Mouse (Mus musculus) intestine, embryonic 16.5 days (tissue): Measurements from ENCODE around the gene Olfr1225. TPM values are rescaled to one million over a fixed set of nuclear protein-coding genes. Genes with fewer than 3 reads are reported as not detected.
"Not testable (repeated sequence)": the region's sequence is repeated elsewhere in the genome, so short reads cannot be mapped to it uniquely, and the experiment has no call there.

ENCODE experiments used
- ATAC-seq: fragments of 200-750 bp; cut with Nextera tagmentation; 2 replicates; pipeline ENCODE4 v1.8.0; 2017; ENCODE audit warnings: moderate TSS enrichment, moderate library complexity
- H3K27ac ChIP-seq: fragments of 300-500 bp; sonication (generic); 2 replicates; pipeline ENCODE4 v1.5.1; 2014; ENCODE audit warnings: mild to moderate bottlenecking, low read length
- H3K27me3 ChIP-seq: fragments of 300-500 bp; sonication (generic); replicated peaks from 2 replicates; pipeline ENCODE4 v1.6.1; 2014; ENCODE audit warnings: low read length, control low read depth, mixed read lengths; ENCODE audit not compliant: control insufficient read depth, insufficient read depth
- H3K36me3 ChIP-seq: fragments of 300-500 bp; sonication (generic); 2 replicates; pipeline ENCODE4 v1.6.1; 2014; ENCODE audit warnings: low read length, control low read depth; ENCODE audit not compliant: control insufficient read depth, insufficient read depth
- H3K4me1 ChIP-seq: fragments of 300-500 bp; sonication (generic); 2 replicates; pipeline ENCODE4 v1.6.1; 2014; ENCODE audit warnings: low read length, control low read depth, mixed read lengths; ENCODE audit not compliant: control insufficient read depth, insufficient read depth
- H3K4me2 ChIP-seq: fragments of 300-500 bp; sonication (generic); 2 replicates; pipeline ENCODE4 v1.6.1; 2014; ENCODE audit warnings: low read depth, low read length, control low read depth
- H3K4me3 ChIP-seq: fragments of 300-500 bp; sonication (generic); 2 replicates; pipeline ENCODE4 v1.5.1; 2014; ENCODE audit warnings: mild to moderate bottlenecking, low read length
- H3K9ac ChIP-seq: fragments of 300-500 bp; sonication (generic); 2 replicates; pipeline ENCODE4 v1.6.1; 2014; ENCODE audit warnings: low read depth, low read length
- H3K9me3 ChIP-seq: fragments of 300-500 bp; sonication (generic); 2 replicates; pipeline ENCODE4 v1.6.1; 2016; ENCODE audit warnings: low read length, control low read depth; ENCODE audit not compliant: control insufficient read depth
- WGBS: fragments of 180-500 bp; shearing (Covaris S2); extraction: QIAGEN DNeasy Blood & Tissue Kit; methylation state at CpG from one replicate; pipeline ENCODE4 v1.1.7; 2014; 5-methylcytosine and 5-hydroxymethylcytosine counted together
- polyA plus RNA-seq: library from polyadenylated mRNA; unstranded; fragments of >200 nt; fragmentation: Nextera tagmentation; extraction: Ambion mirVana; gene quantifications from 2 replicates; pipeline ENCODE4 v1.2.1, GENCODE M21; 2015

Olfr1225 gene
- polyA plus RNA-seq, result not detected in 2 replicates

GRCm38 (mm10) chr2:89174569-89174968 lies at the start of gene Olfr1225:
Gene Olfr1225 (minus strand): TSS chr2:89174669.
- no peaks in the 10 kb centered on the region for H3K27me3 ChIP-seq
- no peak within 1 kb of the TSS for H3K9ac ChIP-seq
- WGBS, result 89% methylated on average over 1 of the region's 1 CpGs
- H3K4me3 ChIP-seq, result no peak within 1 kb of the TSS
- ATAC-seq, result no peak
- H3K36me3 ChIP-seq, result no peaks in the 10 kb centered on the region
- no peaks in the 10 kb centered on the region for H3K4me1 ChIP-seq
- H3K4me2 ChIP-seq, result no peak within 1 kb of the TSS
- no peaks in the 10 kb centered on the region for H3K9me3 ChIP-seq
- no peak within 1 kb of the TSS for H3K27ac ChIP-seq

GRCm38 (mm10) chr2:89199948-89200347 lies 25.5 kb upstream of the Olfr1225 start, which contains the start of gene Olfr1226:
Gene Olfr1226 (minus strand): TSS chr2:89200048.
- 64% methylated on average over 2 of the region's 2 CpGs for WGBS
- H3K4me1 ChIP-seq, result no peaks in the 10 kb centered on the region
- no peak within 1 kb of the TSS for H3K9ac ChIP-seq
- H3K4me3 ChIP-seq, result no peak within 1 kb of the TSS
- H3K27me3 ChIP-seq, result no peaks in the 10 kb centered on the region
- H3K4me2 ChIP-seq, result no peak within 1 kb of the TSS
- no peak for ATAC-seq
- no peaks in the 10 kb centered on the region for H3K9me3 ChIP-seq
- no peaks in the 10 kb centered on the region for H3K36me3 ChIP-seq
- no peak within 1 kb of the TSS for H3K27ac ChIP-seq

GRCm38 (mm10) chr2:89196325-89196982 lies 22.0 kb upstream of the Olfr1225 start:
- no peak overlapping the region for H3K27ac ChIP-seq
- 83% methylated on average over 3 of the region's 3 CpGs for WGBS
- H3K36me3 ChIP-seq, result no peaks in the 10 kb centered on the region
- H3K4me3 ChIP-seq, result no peak overlapping the region
- H3K4me2 ChIP-seq, result no peak overlapping the region
- no peaks in the 10 kb centered on the region for H3K27me3 ChIP-seq
- H3K9ac ChIP-seq, result no peak overlapping the region
- no peaks in the 10 kb centered on the region for H3K9me3 ChIP-seq
- no peak for ATAC-seq
- H3K4me1 ChIP-seq, result no peaks in the 10 kb centered on the region

- not testable (repeated sequence) for H3K4me3 ChIP-seq, H3K27ac ChIP-seq, H3K9me3 ChIP-seq, H3K27me3 ChIP-seq, H3K4me2 ChIP-seq, H3K4me1 ChIP-seq, H3K9ac ChIP-seq, H3K36me3 ChIP-seq, ATAC-seq
- WGBS, result 88% methylated on average over 4 of the region's 4 CpGs
Observed at GRCm38 (mm10) chr2:89164711-89165110, 9.8 kb downstream of the Olfr1225 start.

GRCm38 (mm10) chr2:89163991-89164390 lies 10.5 kb downstream of the Olfr1225 start, which contains the start of gene Olfr1224-ps1:
Gene Olfr1224-ps1 (minus strand): TSS chr2:89164091.
- H3K9me3 ChIP-seq, H3K36me3 ChIP-seq, H3K4me3 ChIP-seq, H3K9ac ChIP-seq, H3K27ac ChIP-seq, H3K4me1 ChIP-seq, ATAC-seq, H3K27me3 ChIP-seq, H3K4me2 ChIP-seq: not testable (repeated sequence)
- WGBS, result 90% methylated on average over 8 of the region's 8 CpGs

GRCm38 (mm10) chr2:89151460-89151859 lies 23.0 kb downstream of the Olfr1225 start, which contains the start of gene Olfr1223:
Gene Olfr1223 (minus strand): TSS chr2:89151560.
- Histone ChIP-seq H3K4me2 (no peak within 1 kb of the TSS), H3K9ac (no peak within 1 kb of the TSS), H3K36me3 (no peaks in the 10 kb centered on the region), H3K9me3 (no peaks in the 10 kb centered on the region), H3K27ac (no peak within 1 kb of the TSS), H3K4me3 (no peak within 1 kb of the TSS), H3K27me3 (no peaks in the 10 kb centered on the region), H3K4me1 (no peaks in the 10 kb centered on the region)
- no peak for ATAC-seq
- WGBS, result 63% methylated on average over 1 of the region's 1 CpGs

GRCm38 (mm10) chr2:89132954-89133353 lies 41.5 kb downstream of the Olfr1225 start, which contains the start of gene Olfr1222:
Gene Olfr1222 (minus strand): TSS chr2:89133054.
- Histone ChIP-seq H3K27me3 (no peaks in the 10 kb centered on the region), H3K36me3 (no peaks in the 10 kb centered on the region), H3K9ac (no peak within 1 kb of the TSS), H3K4me2 (no peak within 1 kb of the TSS), H3K27ac (no peak within 1 kb of the TSS), H3K9me3 (no peaks in the 10 kb centered on the region), H3K4me1 (no peaks in the 10 kb centered on the region), H3K4me3 (no peak within 1 kb of the TSS)
- WGBS, result 63% methylated on average over 3 of the region's 3 CpGs
- no peak for ATAC-seq

Other genes starting within 250 kb of the Olfr1225 start
- not detected in 2 replicates for gene Olfr1211, start 236.6 kb downstream of the Olfr1225 start, polyA plus RNA-seq
- not detected in 2 replicates for gene Olfr1212, start 220.7 kb downstream of the Olfr1225 start, polyA plus RNA-seq
- gene Gm13762, start 194.4 kb downstream of the Olfr1225 start, polyA plus RNA-seq, result not detected in 2 replicates
- not detected in 2 replicates for gene Olfr1214, start 182.0 kb downstream of the Olfr1225 start, polyA plus RNA-seq
- not detected in 2 replicates for gene Olfr1215, start 167.7 kb downstream of the Olfr1225 start, polyA plus RNA-seq
- not detected in 2 replicates for gene Olfr1216, start 156.3 kb downstream of the Olfr1225 start, polyA plus RNA-seq
- gene Olfr1217, start 142.6 kb downstream of the Olfr1225 start, polyA plus RNA-seq, result not detected in 2 replicates
- gene Olfr1218, start 113.5 kb downstream of the Olfr1225 start, polyA plus RNA-seq, result not detected in 2 replicates
- not detected in 2 replicates for gene Olfr1219, start 91.2 kb downstream of the Olfr1225 start, polyA plus RNA-seq
- gene Olfr1220, start 67.8 kb downstream of the Olfr1225 start, polyA plus RNA-seq, result not detected in 2 replicates
- not detected in 2 replicates for gene Olfr1221, start 57.4 kb downstream of the Olfr1225 start, polyA plus RNA-seq
- gene Olfr1222, start 41.6 kb downstream of the Olfr1225 start, polyA plus RNA-seq, result not detected in 2 replicates
- gene Olfr1223, start 23.1 kb downstream of the Olfr1225 start, polyA plus RNA-seq, result not detected in 2 replicates
- not detected in 2 replicates for gene Olfr1224-ps1, start 10.6 kb downstream of the Olfr1225 start, polyA plus RNA-seq
- not detected in 2 replicates for gene Olfr1226, start 25.4 kb upstream of the Olfr1225 start, polyA plus RNA-seq
- gene Olfr1228, start 79.4 kb upstream of the Olfr1225 start, polyA plus RNA-seq, result not detected in 2 replicates
- not detected in 2 replicates for gene Olfr1229, start 113.3 kb upstream of the Olfr1225 start, polyA plus RNA-seq
- not detected in 2 replicates for gene Olfr1230, start 122.6 kb upstream of the Olfr1225 start, polyA plus RNA-seq
- gene Olfr1231, start 132.4 kb upstream of the Olfr1225 start, polyA plus RNA-seq, result not detected in 2 replicates
- gene Olfr1232, start 155.0 kb upstream of the Olfr1225 start, polyA plus RNA-seq, result not detected in 2 replicates
- not detected in 2 replicates for gene Olfr1233, start 167.7 kb upstream of the Olfr1225 start, polyA plus RNA-seq
- not detected in 2 replicates for gene Olfr1234, start 190.2 kb upstream of the Olfr1225 start, polyA plus RNA-seq
- not detected in 2 replicates for gene Olfr1238, start 235.0 kb upstream of the Olfr1225 start, polyA plus RNA-seq
- not detected in 2 replicates for gene Olfr1239, start 245.7 kb upstream of the Olfr1225 start, polyA plus RNA-seq